Mouse (Mus musculus) small intestine, adult 2 months (tissue): ENCODE measurements around the gene Trabd2b.

ENCODE experiments used
- CTCF ChIP-seq: fragments of 200-500 bp; IDR thresholded peaks from 2 replicates; pipeline ENCODE4 v1.5.1; 2012; ENCODE audit warnings: low read depth, mild to moderate bottlenecking, control low read depth, inconsistent platforms, low read length, moderate library complexity, mixed read lengths; ENCODE audit not compliant: insufficient replicate concordance, insufficient read length; ENCODE audit errors: extremely low read depth
- POLR2A ChIP-seq: fragments of 200-500 bp; IDR thresholded peaks from 2 replicates; pipeline ENCODE4 v1.6.1; 2012; ENCODE audit warnings: low read depth, mild to moderate bottlenecking, control low read depth, inconsistent platforms, low read length, moderate library complexity

- TF ChIP-seq CTCF (no peak), POLR2A (no peak)
These were observed 229.8 kb downstream of the Trabd2b start for GRCm38 (mm10) chr4:114636324-114636723.
